ENCODE assay signal across 12 mouse cellular contexts in the genomic region with DNA sequence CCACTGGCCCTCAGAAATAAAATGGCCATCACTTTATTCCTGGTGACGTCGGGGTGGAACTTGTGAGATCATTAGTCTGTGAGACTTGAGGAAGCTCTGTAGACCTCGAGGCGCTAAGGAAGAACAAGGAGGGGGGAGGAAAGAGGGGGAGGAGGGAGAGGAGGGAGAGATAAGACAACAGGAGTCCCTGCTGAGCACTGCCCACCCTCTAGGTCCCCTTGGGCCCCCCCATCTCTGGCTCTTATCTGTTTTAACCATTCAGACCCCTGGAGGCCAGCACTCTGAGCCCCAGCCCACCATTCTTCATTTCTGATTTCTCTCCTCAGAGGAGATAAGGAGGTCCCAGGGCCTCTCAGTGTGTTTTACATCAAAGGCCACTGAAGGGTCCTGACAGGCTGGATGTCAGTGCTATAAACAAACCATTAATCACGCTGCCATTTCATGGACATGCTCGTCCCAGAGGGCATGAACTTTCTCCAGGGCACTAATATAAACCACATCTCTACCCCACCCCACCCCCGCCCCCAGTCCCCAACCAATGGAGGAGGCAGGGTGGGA.
A peak's percentile ranks its signal among the peaks of the same experiment; 100 is the strongest.
DNase-seq lines count a peak whose midpoint lies in the region; ATAC-seq and TF ChIP-seq lines count a peak whose summit lies in the region.
"Had no signal": no experiment of that assay in that cellular context is flagged by ENCODE, and none has a peak within 500 bp of the region (broad histone marks: within the 10 kb centered on the region; RNA-seq: fewer than 3 reads in every experiment).

No protein-coding gene starts in this region.

- TF ChIP-seq POLR2A in lung, adult 2 months (IDR thresholded peaks at IDR 0.05; ENCODE audit: borderline replicate concordance, extremely low read depth, low read depth, low read length), result no peak

- DNase-seq in hindbrain, embryonic 11.5 days (ENCODE audit: low spot score), result peak; percentile 19
- DNase-seq in hindbrain, postnatal 0 days (ENCODE audit: low spot score), result no peak
- no peak for DNase-seq in lung, adult 2 months
- peak; percentile 24 for DNase-seq in neural tube, embryonic 11.5 days (ENCODE audit: low spot score)
- DNase-seq in adrenal gland, postnatal 36 days, result no peak
- DNase-seq in urinary bladder, postnatal 36 days (ENCODE audit: low spot score in 2 of 2), result no peak
- DNase-seq: adrenal gland, postnatal 25 days; cerebellum, adult 11 months had no signal

- no peaks in the 10 kb centered on the region for H3K9me3 ChIP-seq in hindbrain, embryonic 11.5 days (ENCODE audit: control insufficient read depth, low read length)
- no peaks in the 10 kb centered on the region for H3K9me3 ChIP-seq in hindbrain, postnatal 0 days (ENCODE audit: low read length)
- H3K9me3 ChIP-seq in lung, embryonic 16.5 days (ENCODE audit: control insufficient read depth, low read length), result peaks cover 3% of the 10 kb centered on the region
- H3K9me3 ChIP-seq in heart, embryonic 14.5 days (ENCODE audit: control insufficient read depth, low read length), result peaks cover 7% of the 10 kb centered on the region
- no peaks in the 10 kb centered on the region for H3K9me3 ChIP-seq in neural tube, embryonic 11.5 days (ENCODE audit: control insufficient read depth, low read length)

- H3K4me2 ChIP-seq in hindbrain, embryonic 11.5 days (replicated peaks; ENCODE audit: low read depth, low read length), result no peak overlapping the region
- H3K4me2 ChIP-seq in hindbrain, postnatal 0 days (ENCODE audit: low read depth, low read length), result no peak overlapping the region
- H3K4me2 ChIP-seq in lung, embryonic 16.5 days (ENCODE audit: low read depth, low read length), result no peak overlapping the region
- H3K4me2 ChIP-seq in heart, embryonic 14.5 days (ENCODE audit: low read length), result no peak overlapping the region
- no peak overlapping the region for H3K4me2 ChIP-seq in neural tube, embryonic 11.5 days (ENCODE audit: low read depth)

- 21% methylated on average over 7 of the region's 7 CpGs for WGBS in hindbrain, embryonic 11.5 days
- 40% methylated on average over 7 of the region's 7 CpGs for WGBS in hindbrain, postnatal 0 days
- WGBS in lung, embryonic 16.5 days, result 7% methylated on average over 7 of the region's 7 CpGs
- WGBS in lung, adult 2 months, result 17% methylated on average over 7 of the region's 7 CpGs
- WGBS in heart, embryonic 14.5 days, result 7% methylated on average over 7 of the region's 7 CpGs
- 13% methylated on average over 7 of the region's 7 CpGs for WGBS in neural tube, embryonic 11.5 days

- no peak overlapping the region for H3K9ac ChIP-seq in hindbrain, embryonic 11.5 days (ENCODE audit: low read depth, low read length)
- no peak overlapping the region for H3K9ac ChIP-seq in hindbrain, postnatal 0 days (replicated peaks; ENCODE audit: low read length)
- no peak overlapping the region for H3K9ac ChIP-seq in lung, embryonic 16.5 days (ENCODE audit: low read length)
- no peak overlapping the region for H3K9ac ChIP-seq in heart, embryonic 14.5 days (ENCODE audit: low read length)
- no peak overlapping the region for H3K9ac ChIP-seq in neural tube, embryonic 11.5 days (ENCODE audit: low read length)

- H3K27ac ChIP-seq in hindbrain, embryonic 11.5 days (ENCODE audit: low read depth, low read length), result no peak overlapping the region
- no peak overlapping the region for H3K27ac ChIP-seq in hindbrain, postnatal 0 days
- H3K27ac ChIP-seq in lung, embryonic 16.5 days (ENCODE audit: low read length), result peak overlapping the region; percentile 74
- H3K27ac ChIP-seq in heart, embryonic 14.5 days (replicated peaks in 1 of 2; ENCODE audit: control insufficient read depth in 1 of 2, insufficient read depth in 1 of 2, low read depth in 2 of 2, low read length in 2 of 2), result peak overlapping the region in 1 of 2 experiments; percentile 11; a peak in 1 of 4 replicates
- H3K27ac ChIP-seq in neural tube, embryonic 11.5 days (ENCODE audit: low read depth, low read length), result no peak overlapping the region

- ATAC-seq in hindbrain, embryonic 11.5 days (ENCODE audit: low FRiP score), result peak; percentile 49
- ATAC-seq in hindbrain, postnatal 0 days, result no peak
- ATAC-seq in lung, embryonic 16.5 days (ENCODE audit: low read depth), result peak; percentile 69
- peak; percentile 57 for ATAC-seq in heart, embryonic 14.5 days (ENCODE audit: insufficient number of reproducible peaks, insufficient read depth, low FRiP score, low read depth)
- ATAC-seq in neural tube, embryonic 11.5 days (ENCODE audit: insufficient read depth, low FRiP score, low TSS enrichment), result no peak; the same call in 1 of the 2 replicates
- ATAC-seq: CD4-positive, CD25-positive, alpha-beta regulatory T cell, adult 4 months; forebrain, embryonic 16.5 days had no signal

- TF ChIP-seq CTCF in hindbrain, postnatal 0 days (IDR thresholded peaks at IDR 0.05; ENCODE audit: low read depth), result no peak
- no peak for TF ChIP-seq CTCF in lung, adult 2 months (IDR thresholded peaks at IDR 0.05; ENCODE audit: insufficient read depth, low read length)

- no peak overlapping the region for H3K4me3 ChIP-seq in hindbrain, embryonic 11.5 days (ENCODE audit: low read depth, low read length)
- H3K4me3 ChIP-seq in hindbrain, postnatal 0 days (ENCODE audit: low read length), result no peak overlapping the region
- H3K4me3 ChIP-seq in lung, embryonic 16.5 days (ENCODE audit: low read length), result no peak overlapping the region
- no peak overlapping the region for H3K4me3 ChIP-seq in lung, adult 2 months (replicated peaks; ENCODE audit: extremely low read depth, low read depth, low read length)
- H3K4me3 ChIP-seq in heart, embryonic 14.5 days (ENCODE audit: control insufficient read depth in 1 of 2, insufficient read depth in 1 of 2, low read depth in 1 of 2, low read length in 2 of 2), result no peak overlapping the region
- no peak overlapping the region for H3K4me3 ChIP-seq in neural tube, embryonic 11.5 days (ENCODE audit: low read depth, low read length)

- H3K36me3 ChIP-seq in hindbrain, embryonic 11.5 days (ENCODE audit: control insufficient read depth, insufficient read depth, low read length), result no peaks in the 10 kb centered on the region
- H3K36me3 ChIP-seq in hindbrain, postnatal 0 days (ENCODE audit: insufficient read depth, low read length), result no peaks in the 10 kb centered on the region
- H3K36me3 ChIP-seq in lung, embryonic 16.5 days (ENCODE audit: control insufficient read depth, insufficient read depth, low read length), result no peaks in the 10 kb centered on the region
- H3K36me3 ChIP-seq in heart, embryonic 14.5 days (ENCODE audit: control insufficient read depth, insufficient read depth, low read length), result no peaks in the 10 kb centered on the region
- H3K36me3 ChIP-seq in neural tube, embryonic 11.5 days (ENCODE audit: control insufficient read depth, insufficient read depth, low read length), result no peaks in the 10 kb centered on the region

- no peaks in the 10 kb centered on the region for H3K27me3 ChIP-seq in hindbrain, embryonic 11.5 days (ENCODE audit: control insufficient read depth, insufficient read depth, low read length)
- H3K27me3 ChIP-seq in hindbrain, postnatal 0 days (ENCODE audit: insufficient read depth, low read length), result no peaks in the 10 kb centered on the region
- H3K27me3 ChIP-seq in lung, embryonic 16.5 days (ENCODE audit: control insufficient read depth, insufficient read depth, low read depth, low read length), result no peaks in the 10 kb centered on the region
- H3K27me3 ChIP-seq in heart, embryonic 14.5 days (ENCODE audit: control insufficient read depth, insufficient read depth, low read length), result no peaks in the 10 kb centered on the region
- no peaks in the 10 kb centered on the region for H3K27me3 ChIP-seq in neural tube, embryonic 11.5 days (ENCODE audit: control insufficient read depth, insufficient read depth, low read length)

- no peaks in the 10 kb centered on the region for H3K4me1 ChIP-seq in hindbrain, embryonic 11.5 days (replicated peaks; ENCODE audit: control insufficient read depth, insufficient read depth, low read length)
- no peaks in the 10 kb centered on the region for H3K4me1 ChIP-seq in hindbrain, postnatal 0 days (ENCODE audit: insufficient read depth, low read length)
- H3K4me1 ChIP-seq in lung, embryonic 16.5 days (replicated peaks; ENCODE audit: control insufficient read depth, insufficient read depth, low read length), result peaks cover 3% of the 10 kb centered on the region; the same call in 1 of the 2 replicates
- no peaks in the 10 kb centered on the region for H3K4me1 ChIP-seq in lung, adult 2 months (ENCODE audit: control insufficient read depth, insufficient read depth, low read length)
- peaks cover 12 to 13% of the 10 kb centered on the region in 2 experiments for H3K4me1 ChIP-seq in heart, embryonic 14.5 days (ENCODE audit: control insufficient read depth in 2 of 2, insufficient read depth in 2 of 2, low read length in 2 of 2)
- 0 out of 2 replicates have a peak, but pooled peaks cover 3% of the 10 kb centered on the region for H3K4me1 ChIP-seq in neural tube, embryonic 11.5 days (ENCODE audit: control insufficient read depth, insufficient read depth, low read length)

Comparison
In these comparisons a context has a peak if more than half of its experiments do, and no peak if none do; other contexts are left out.
1. ATAC-seq: peak in hindbrain, embryonic 11.5 days (single experiment), lung, embryonic 16.5 days (single experiment) and heart, embryonic 14.5 days (single experiment); none in hindbrain, postnatal 0 days (single experiment) and neural tube, embryonic 11.5 days (single experiment).
2. DNase-seq: peak in hindbrain, embryonic 11.5 days (single experiment) and neural tube, embryonic 11.5 days (single experiment); none in hindbrain, postnatal 0 days (single experiment), lung, adult 2 months (single experiment), adrenal gland, postnatal 36 days (0 of 2) and urinary bladder, postnatal 36 days (0 of 2).